Mouse (Mus musculus) Muller cell, postnatal 12 days (primary cell): Measurements from ENCODE around the gene Svop.

Experiments
- DNase-seq: peaks from one replicate; pipeline ENCODE4 v3.0.0-alpha.2; 2015; ENCODE audit errors: inconsistent ontology term

Svop gene

DNA sequence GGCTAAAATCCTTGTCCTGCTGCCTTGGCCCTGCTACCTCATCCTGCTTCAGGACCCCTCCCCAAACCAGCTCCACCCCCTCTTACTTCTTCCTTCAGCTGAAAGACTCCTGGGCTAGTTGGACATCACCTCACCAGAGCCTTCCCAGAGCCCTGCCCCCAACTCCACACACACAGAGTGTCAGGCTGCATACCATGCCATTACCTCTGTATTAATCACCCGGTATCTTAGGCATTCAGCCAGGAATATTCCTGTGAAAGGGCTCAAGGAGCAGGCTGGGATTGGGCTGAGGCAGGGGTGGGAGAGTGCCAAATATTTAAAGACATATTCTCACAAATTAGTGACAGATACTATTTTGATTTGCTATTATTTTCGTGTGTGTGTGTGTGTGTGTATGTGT lies 94.9 kb downstream of the Svop start:
- peak; percentile 79 for DNase-seq

DNA sequence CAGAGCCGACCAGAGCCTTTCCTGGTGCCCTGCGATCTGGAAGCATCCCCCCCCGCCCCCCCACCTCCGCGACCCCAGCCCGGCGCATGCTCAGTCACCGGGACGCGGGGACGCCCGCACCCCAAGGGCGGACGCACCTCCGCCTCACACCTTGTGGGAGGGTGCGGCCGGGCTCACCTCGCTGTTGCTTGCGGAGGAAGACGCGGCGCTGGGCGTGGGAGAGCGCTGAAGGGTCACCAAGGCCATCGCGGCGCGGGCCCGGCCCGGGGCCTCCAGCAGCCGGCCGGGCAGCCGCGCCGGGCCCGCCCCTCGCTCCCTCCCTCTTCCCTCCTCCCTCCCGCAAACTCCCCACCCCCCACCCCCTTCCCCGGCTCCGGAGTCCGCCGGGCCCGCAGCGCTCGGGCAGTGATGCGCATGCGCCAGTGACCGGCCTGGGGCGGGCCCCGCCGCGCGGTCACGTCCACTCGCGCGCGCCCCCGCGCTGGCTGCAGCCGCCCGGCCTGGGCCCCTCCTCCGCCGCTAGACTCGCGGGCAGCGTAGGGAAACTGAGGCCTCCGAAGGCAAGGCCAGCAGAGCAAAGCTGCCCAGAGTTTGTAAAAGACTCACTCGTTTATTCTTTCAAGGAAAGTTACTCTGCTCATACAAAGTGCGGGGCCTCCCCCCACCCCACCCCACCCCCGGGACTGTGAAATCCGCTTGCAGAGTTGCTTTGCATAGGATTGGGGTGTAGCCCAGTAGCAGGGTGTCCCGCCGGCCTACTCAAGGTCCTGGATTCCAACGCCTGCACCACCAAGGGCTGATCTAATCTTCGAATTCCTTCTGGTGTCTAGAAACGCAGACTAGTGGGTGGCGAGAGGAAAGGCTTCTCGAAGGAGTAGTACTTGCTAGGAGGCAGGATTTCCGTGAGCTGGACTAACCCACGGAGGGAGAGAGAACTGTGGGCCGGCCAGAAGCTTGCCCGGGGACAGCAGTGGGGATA lies 97.6 kb downstream of the Svop start, which contains the start of gene Ssh1:
Gene Ssh1, minus strand, starts transcription at position 408 of the 979 bp plus-strand sequence.
- DNase-seq = peak; percentile 90

GRCm38 (mm10) chr5:113993031-113993486 lies 98.3 kb downstream of the Svop start:
- peak; percentile 82 for DNase-seq

DNA sequence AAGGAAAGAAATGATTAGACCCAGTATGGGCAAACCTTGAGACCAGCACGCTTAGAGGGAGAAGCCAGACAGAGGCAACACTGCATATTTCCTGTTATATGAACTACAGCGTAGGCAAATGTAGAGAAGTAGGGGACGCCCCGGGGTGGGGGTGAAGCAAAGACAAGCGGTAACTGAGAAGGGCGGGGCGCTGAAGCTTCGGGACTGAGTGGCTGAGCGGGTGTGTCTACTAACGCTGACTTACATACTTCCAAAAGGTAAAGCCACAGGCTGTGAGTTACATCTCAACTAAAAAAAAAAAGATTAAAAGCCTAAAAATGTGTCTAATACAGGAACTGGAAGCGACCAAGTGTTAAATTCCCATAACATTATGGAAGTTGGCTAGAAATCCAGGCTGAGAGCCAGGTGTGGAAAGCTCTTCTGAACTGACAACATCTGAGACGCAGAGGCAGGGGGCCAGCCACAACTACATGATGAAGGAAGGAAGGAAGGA lies 99.0 kb downstream of the Svop start:
- DNase-seq = no peak

DNA sequence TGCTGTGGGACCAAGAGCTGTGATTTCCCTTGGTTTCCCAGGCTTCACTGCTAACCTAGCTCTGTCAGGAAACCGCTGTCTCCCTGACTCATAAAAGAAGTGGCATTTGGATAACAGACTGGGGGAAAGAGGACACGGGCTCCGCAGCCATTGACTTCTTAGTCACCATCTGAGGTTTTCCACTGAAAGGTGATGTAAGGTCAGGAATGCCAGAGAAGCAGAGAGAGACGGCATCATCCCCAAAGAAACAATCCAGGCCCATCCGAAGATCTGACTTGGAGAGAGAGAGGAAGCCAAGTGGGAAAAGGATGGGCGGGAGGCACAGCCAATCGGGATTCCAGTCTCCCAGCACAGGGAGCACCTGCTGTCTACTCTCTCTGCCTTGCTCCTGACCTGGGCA lies 100.2 kb downstream of the Svop start:
- peak; percentile 67 for DNase-seq

DNA sequence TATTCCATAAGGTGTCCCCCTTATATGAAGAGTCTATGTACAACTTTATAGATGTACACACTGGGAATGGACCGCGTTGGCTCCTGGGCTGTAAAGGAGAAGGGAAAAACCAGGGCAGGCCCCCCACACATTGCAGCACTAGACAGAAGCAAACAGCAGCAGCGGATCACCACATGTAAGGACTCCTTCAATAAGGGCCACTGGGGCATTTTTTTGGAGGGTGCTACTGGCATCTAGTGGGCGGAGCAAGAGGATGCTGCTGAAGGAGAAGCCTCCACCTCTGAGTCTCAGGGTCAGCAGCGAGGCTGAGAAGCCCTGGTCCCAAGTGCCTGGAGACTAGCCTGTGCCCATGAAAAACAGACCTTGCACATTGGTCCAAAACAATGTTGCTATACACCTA lies 100.8 kb downstream of the Svop start:
- DNase-seq = no peak

- no peak for DNase-seq
Measured at GRCm38 (mm10) chr5:113989437-113990024, 101.8 kb downstream of the Svop start.

GRCm38 (mm10) chr5:113986182-113986961 lies 105.0 kb downstream of the Svop start:
- peak; percentile 87 for DNase-seq

DNA sequence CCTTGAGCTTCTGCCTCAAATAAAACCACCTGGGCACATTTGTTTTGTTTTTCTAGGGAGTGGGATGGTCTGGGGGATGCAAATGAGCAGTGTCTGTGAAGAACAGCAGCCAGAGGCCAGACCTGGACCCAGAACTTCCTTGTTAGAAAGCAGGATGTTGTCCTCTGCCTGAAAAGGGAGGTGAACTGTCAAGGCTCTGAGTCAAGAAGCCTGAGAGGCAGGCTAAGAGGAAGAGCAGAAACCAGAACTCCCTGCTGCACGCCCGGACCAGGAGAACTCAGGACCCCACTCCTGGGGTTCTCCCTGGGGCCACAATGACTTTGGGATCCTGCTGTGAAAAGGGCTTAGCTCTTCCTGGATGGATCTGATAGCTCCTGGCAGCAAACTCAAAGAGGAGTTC lies 105.6 kb downstream of the Svop start:
- DNase-seq = no peak

GRCm38 (mm10) chr5:113984025-113984740 lies 107.2 kb downstream of the Svop start:
- no peak for DNase-seq

- no peak for DNase-seq
Measured at GRCm38 (mm10) chr5:113983541-113983940, 107.8 kb downstream of the Svop start.

DNA sequence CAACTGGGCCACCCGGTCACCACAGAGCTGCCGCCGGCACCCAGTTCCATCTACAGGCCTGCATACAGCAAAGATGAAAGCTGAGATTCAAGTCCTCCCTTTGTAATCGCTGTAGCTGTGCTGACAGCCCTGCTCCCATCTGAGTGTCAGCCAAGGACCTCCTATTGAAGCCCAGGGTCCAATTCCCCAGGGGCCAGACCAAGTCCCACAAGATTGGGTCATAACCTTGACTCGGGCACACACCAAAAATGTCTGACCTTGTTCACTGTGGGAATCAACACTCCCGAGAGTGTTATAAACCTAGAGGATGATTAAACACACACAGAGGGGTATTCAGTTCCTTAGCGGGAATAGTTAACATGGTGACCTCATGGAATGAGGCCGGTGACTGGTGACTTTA lies 109.5 kb downstream of the Svop start:
- DNase-seq = no peak

DNA sequence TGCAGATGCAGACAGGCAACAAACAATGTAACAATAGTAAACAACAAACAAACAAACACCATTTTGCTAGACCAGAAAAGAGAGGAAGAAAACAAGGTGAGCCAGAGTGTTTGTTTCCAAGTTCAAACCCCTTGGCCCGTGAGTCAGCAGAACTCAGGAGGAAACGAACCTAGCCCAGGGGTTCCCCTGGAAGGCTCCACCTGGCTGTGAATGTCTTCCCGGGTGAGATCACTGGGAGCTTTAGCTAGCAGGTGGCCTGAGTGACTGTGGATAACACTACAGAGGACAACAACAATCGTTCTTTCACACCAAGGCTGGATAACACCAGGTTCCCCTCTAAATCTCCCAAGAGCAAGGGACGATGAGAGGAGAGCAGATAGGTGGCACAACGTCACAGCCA lies 110.2 kb downstream of the Svop start:
- no peak for DNase-seq

- DNase-seq = no peak
Measured at GRCm38 (mm10) chr5:113980511-113980910, 110.9 kb downstream of the Svop start.

GRCm38 (mm10) chr5:113977309-113977708 lies 114.1 kb downstream of the Svop start:
- peak; percentile 79 for DNase-seq
